Mouse (Mus musculus): ENCODE measurements around the gene Stab2.

DNA sequence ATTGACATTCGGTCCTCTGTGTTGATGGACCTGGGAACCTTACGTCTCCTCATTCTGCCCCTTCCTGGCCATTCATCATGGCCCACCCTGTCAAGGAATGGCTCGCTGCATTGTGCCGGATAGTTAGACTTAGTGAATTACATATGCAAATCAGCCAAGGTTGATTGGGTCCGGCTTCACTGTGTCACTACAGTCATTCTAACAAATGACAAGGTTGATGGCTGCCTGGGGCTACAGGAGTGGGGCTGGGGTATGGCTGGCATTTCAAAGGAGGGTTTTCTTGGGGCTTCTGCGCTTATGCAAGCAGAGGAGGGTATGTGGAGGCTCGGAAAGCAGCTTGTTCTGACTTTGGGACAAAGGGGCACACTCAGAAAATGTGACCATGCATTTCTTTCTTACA lies 33.4 kb upstream of the Stab2 start:
- no peak for TF ChIP-seq CTCF (conservative IDR thresholded peaks at IDR 0.05; ENCODE audit: insufficient read depth, insufficient read length, low read depth, low read length)
- TF ChIP-seq POLR2A (IDR thresholded peaks at IDR 0.05; ENCODE audit: low read depth, low read length): no peak
